Mouse (Mus musculus) heart, embryonic 16.5 days (tissue): ENCODE results near the gene Atp2a2. TPM values are rescaled to one million over a fixed set of nuclear protein-coding genes. Genes with fewer than 3 reads are reported as not detected.
"Not testable (repeated sequence)": the region's sequence is repeated elsewhere in the genome, so short reads cannot be mapped to it uniquely, and the experiment has no call there.

ENCODE experiments used
- ATAC-seq: fragments of 200-750 bp; cut with Nextera tagmentation; replicated peaks from 2 replicates; pipeline ENCODE4 v1.8.0; 2017; ENCODE audit warnings: moderate number of reproducible peaks; ENCODE audit not compliant: insufficient read depth, low FRiP score; ENCODE audit errors: extremely low read depth
- H3K27ac ChIP-seq: fragments of 300-500 bp; sonication (generic); 2 replicates; pipeline ENCODE4 v1.5.1; 2014; ENCODE audit warnings: mild to moderate bottlenecking, low read length, control low read depth, moderate library complexity
- H3K27me3 ChIP-seq: fragments of 300-500 bp; sonication (generic); 2 replicates; pipeline ENCODE4 v1.6.1; 2014; ENCODE audit warnings: low read length, mixed read lengths; ENCODE audit not compliant: control insufficient read depth, insufficient read depth
- H3K36me3 ChIP-seq: fragments of 300-500 bp; sonication (generic); 2 replicates; pipeline ENCODE4 v1.6.1; 2014; ENCODE audit not compliant: control insufficient read depth, insufficient read depth
- H3K4me1 ChIP-seq: fragments of 300-500 bp; sonication (generic); 2 replicates; pipeline ENCODE4 v1.6.1; 2014; ENCODE audit warnings: low read length, mixed read lengths; ENCODE audit not compliant: control insufficient read depth, insufficient read depth
- H3K4me2 ChIP-seq: fragments of 300-500 bp; sonication (generic); 2 replicates; pipeline ENCODE4 v1.6.1; 2014; ENCODE audit warnings: low read depth, mild to moderate bottlenecking, control low read depth, low read length
- H3K4me3 ChIP-seq: fragments of 300-500 bp; sonication (generic); 2 replicates; pipeline ENCODE4 v1.5.1; 2014; ENCODE audit warnings: mild to moderate bottlenecking, control low read depth, low read length
- H3K9ac ChIP-seq: fragments of 300-500 bp; sonication (generic); 2 replicates; pipeline ENCODE4 v1.6.1; 2014; ENCODE audit warnings: low read length, control low read depth
- H3K9me3 ChIP-seq: fragments of 300-500 bp; sonication (generic); replicated peaks from 2 replicates; pipeline ENCODE4 v1.6.1; 2016; ENCODE audit warnings: low read length; ENCODE audit not compliant: control insufficient read depth
- WGBS: fragments of 180-500 bp; shearing (Covaris S2); extraction: QIAGEN DNeasy Blood & Tissue Kit; methylation state at CpG from one replicate; pipeline ENCODE4 v1.1.7; 2014; 5-methylcytosine and 5-hydroxymethylcytosine counted together
- polyA plus RNA-seq: library from polyadenylated mRNA; unstranded; fragments of >200 nt; fragmentation: Nextera tagmentation; extraction: Ambion mirVana; gene quantifications from 2 replicates; pipeline ENCODE4 v1.2.1, GENCODE M21; 2015

The Atp2a2 gene
- polyA plus RNA-seq, 1 experiment from 2014 or later, result 306 TPM

DNA sequence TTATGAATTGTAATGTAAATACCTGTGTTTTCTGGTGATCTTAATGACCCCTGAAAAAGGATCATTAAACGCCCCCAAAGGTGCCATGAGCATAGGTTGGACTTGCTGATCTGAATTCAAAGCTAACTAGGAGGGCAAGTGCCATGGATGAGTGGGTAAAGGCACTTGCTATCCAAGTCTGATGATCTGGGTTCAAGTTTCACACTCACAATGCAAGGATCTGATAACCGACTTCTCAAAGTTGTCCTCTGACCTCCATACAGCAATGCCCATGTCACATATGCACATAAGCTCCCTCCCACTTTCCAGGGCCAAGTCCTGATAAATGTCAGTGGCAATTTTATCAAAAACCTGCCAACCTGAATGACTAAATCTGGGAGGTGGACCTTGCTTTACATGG lies 9.0 kb downstream of the Atp2a2 start:
- no peak overlapping the region for H3K4me2 ChIP-seq
- peaks cover 27% of the 10 kb centered on the region for H3K4me1 ChIP-seq
- no peak overlapping the region for H3K27ac ChIP-seq
- H3K9me3 ChIP-seq, result no peaks in the 10 kb centered on the region
- H3K9ac ChIP-seq, result no peak overlapping the region
- H3K4me3 ChIP-seq, result no peak overlapping the region
- peaks cover 51% of the 10 kb centered on the region for H3K36me3 ChIP-seq
- no peak for ATAC-seq
- H3K27me3 ChIP-seq, result no peaks in the 10 kb centered on the region
- 77% methylated on average over 2 of the region's 2 CpGs for WGBS

DNA sequence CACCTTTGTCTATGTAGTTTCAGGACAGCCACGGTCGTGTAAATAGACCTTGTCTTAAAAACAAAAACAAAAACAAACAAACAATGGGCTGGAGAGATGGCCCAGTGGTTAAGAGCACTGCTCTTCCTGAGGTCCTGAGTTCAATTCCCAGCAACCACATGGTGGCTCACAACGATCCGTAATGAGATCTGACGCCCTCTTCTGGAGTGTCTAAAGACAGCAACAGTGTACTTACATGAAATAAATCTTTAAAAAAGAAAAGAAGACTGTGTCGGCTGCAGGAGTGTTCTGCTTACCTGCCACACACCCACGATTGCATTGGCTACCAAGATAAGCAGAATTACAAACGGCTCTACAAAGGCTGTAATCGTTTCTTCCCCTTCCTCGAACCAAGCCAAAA lies 10.6 kb downstream of the Atp2a2 start:
- Histone ChIP-seq H3K9me3 (no peaks in the 10 kb centered on the region), H3K9ac (no peak overlapping the region), H3K27me3 (no peaks in the 10 kb centered on the region), H3K27ac (no peak overlapping the region; the same call in 1 of the 2 replicates), H3K4me2 (no peak overlapping the region), H3K4me3 (no peak overlapping the region), H3K36me3 (peaks cover 56% of the 10 kb centered on the region), H3K4me1 (peaks cover 22% of the 10 kb centered on the region)
- WGBS, result 73% methylated on average over 10 of the region's 10 CpGs
- ATAC-seq, result no peak

DNA sequence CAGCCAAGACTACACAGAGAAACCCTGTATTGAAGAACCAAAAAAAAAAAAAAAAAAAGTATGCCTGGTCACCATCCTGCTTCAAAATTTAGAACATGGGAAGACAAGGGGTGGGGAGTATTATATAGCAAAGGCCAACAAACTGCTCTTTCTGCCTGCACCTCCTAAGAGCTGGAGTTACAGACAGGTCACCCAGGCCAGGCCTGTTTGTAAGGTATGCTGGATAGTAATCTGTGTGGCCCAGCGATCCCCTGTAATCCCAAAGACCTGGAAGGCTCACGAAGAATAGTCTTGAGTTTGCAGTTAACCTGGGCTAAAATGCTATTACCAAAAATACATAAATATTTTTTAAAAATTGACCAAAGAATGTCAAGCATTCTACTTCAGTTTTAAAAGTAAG lies 11.9 kb downstream of the Atp2a2 start:
- no peaks in the 10 kb centered on the region for H3K27me3 ChIP-seq
- no peak overlapping the region for H3K9ac ChIP-seq
- 97% methylated on average over 2 of the region's 2 CpGs for whole genome bisulfite sequencing
- H3K27ac ChIP-seq, result no peak overlapping the region
- ATAC-seq, result no peak
- peaks cover 56% of the 10 kb centered on the region for H3K36me3 ChIP-seq
- H3K4me2 ChIP-seq, result no peak overlapping the region
- H3K4me3 ChIP-seq, result no peak overlapping the region
- no peaks in the 10 kb centered on the region for H3K9me3 ChIP-seq
- H3K4me1 ChIP-seq, result peaks cover 17% of the 10 kb centered on the region

GRCm38 (mm10) chr5:122487825-122488224 lies 14.2 kb downstream of the Atp2a2 start:
- H3K27ac ChIP-seq, result no peak overlapping the region
- H3K4me1 ChIP-seq, result peaks cover 7% of the 10 kb centered on the region
- no peak overlapping the region for H3K9ac ChIP-seq
- no peak for ATAC-seq
- no peak overlapping the region for H3K4me2 ChIP-seq
- no peaks in the 10 kb centered on the region for H3K9me3 ChIP-seq
- no peak overlapping the region for H3K4me3 ChIP-seq
- H3K36me3 ChIP-seq, result peaks cover 61% of the 10 kb centered on the region
- no peaks in the 10 kb centered on the region for H3K27me3 ChIP-seq
- whole genome bisulfite sequencing, result 62% methylated on average over 6 of the region's 6 CpGs

- 0 out of 2 replicates have a peak, but pooled peaks have one; percentile 21 for ATAC-seq
- not testable (repeated sequence) for H3K4me2 ChIP-seq, H3K27ac ChIP-seq, H3K9ac ChIP-seq, H3K4me1 ChIP-seq, H3K4me3 ChIP-seq, H3K27me3 ChIP-seq, H3K9me3 ChIP-seq
- peaks cover 61% of the 10 kb centered on the region for H3K36me3 ChIP-seq
- 71% methylated on average over 5 of the region's 5 CpGs for WGBS
These were observed 15.8 kb downstream of the Atp2a2 start for GRCm38 (mm10) chr5:122486243-122486642.

GRCm38 (mm10) chr5:122482733-122483391 lies 19.2 kb downstream of the Atp2a2 start:
- no peaks in the 10 kb centered on the region for H3K27me3 ChIP-seq
- no peak for ATAC-seq
- H3K4me3 ChIP-seq, result no peak overlapping the region
- peaks cover 3% of the 10 kb centered on the region for H3K4me1 ChIP-seq
- peaks cover 46% of the 10 kb centered on the region for H3K36me3 ChIP-seq
- no peaks in the 10 kb centered on the region for H3K9me3 ChIP-seq
- H3K9ac ChIP-seq, result no peak overlapping the region
- WGBS, result 61% methylated on average over 6 of the region's 6 CpGs
- peak overlapping the region; percentile 63 for H3K27ac ChIP-seq
- H3K4me2 ChIP-seq, result no peak overlapping the region

- Histone ChIP-seq H3K9me3 (no peaks in the 10 kb centered on the region), H3K9ac (no peak overlapping the region), H3K27me3 (no peaks in the 10 kb centered on the region), H3K36me3 (peaks cover 47% of the 10 kb centered on the region), H3K4me3 (no peak overlapping the region), H3K27ac (no peak overlapping the region; the same call in 1 of the 2 replicates), H3K4me1 (peaks cover 3% of the 10 kb centered on the region), H3K4me2 (no peak overlapping the region)
- WGBS, result 64% methylated on average over 5 of the region's 5 CpGs
- 0 out of 2 replicates have a peak, but pooled peaks have one; percentile 30 for ATAC-seq
These were observed 20.2 kb downstream of the Atp2a2 start for GRCm38 (mm10) chr5:122481844-122482243.

DNA sequence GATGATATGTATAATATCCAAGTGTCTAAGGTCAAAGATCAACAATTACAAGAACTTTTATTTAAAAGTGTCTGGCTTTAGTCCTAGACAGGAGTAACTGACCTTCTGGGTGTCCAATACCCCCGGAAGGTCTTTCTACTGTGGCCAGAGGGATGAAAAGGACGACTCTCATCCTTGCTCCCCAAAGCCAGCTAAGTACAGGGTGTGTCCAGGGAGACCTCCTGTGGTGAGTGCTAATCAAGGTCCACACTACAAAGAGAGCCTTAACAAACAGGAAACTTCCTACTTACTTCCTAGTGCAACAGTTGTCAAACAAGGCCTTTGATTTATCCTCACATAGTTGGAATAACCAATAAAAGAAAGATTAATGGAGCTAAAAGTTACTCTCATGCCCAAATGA lies 22.9 kb downstream of the Atp2a2 start:
- no peak overlapping the region for H3K4me2 ChIP-seq
- H3K27me3 ChIP-seq, result no peaks in the 10 kb centered on the region
- H3K36me3 ChIP-seq, result peaks cover 51% of the 10 kb centered on the region

GRCm38 (mm10) chr5:122477492-122477891 lies 24.5 kb downstream of the Atp2a2 start:
- Histone ChIP-seq H3K4me3 (no peak overlapping the region), H3K27ac (no peak overlapping the region), H3K4me2 (no peak overlapping the region), H3K4me1 (peaks cover 16% of the 10 kb centered on the region), H3K36me3 (peaks cover 55% of the 10 kb centered on the region), H3K9ac (no peak overlapping the region), H3K27me3 (no peaks in the 10 kb centered on the region), H3K9me3 (no peaks in the 10 kb centered on the region)
- 83% methylated on average over 3 of the region's 3 CpGs for WGBS
- ATAC-seq, result no peak

More for the DNA sequence above, 22.9 kb downstream of the Atp2a2 start:
- no peaks in the 10 kb centered on the region for H3K9me3 ChIP-seq
- H3K27ac ChIP-seq, result no peak overlapping the region
- WGBS, result 69% methylated on average over 2 of the region's 2 CpGs
- no peak overlapping the region for H3K4me3 ChIP-seq
- peaks cover 19% of the 10 kb centered on the region for H3K4me1 ChIP-seq
- H3K9ac ChIP-seq, result no peak overlapping the region
- no peak for ATAC-seq
